Mouse (Mus musculus): Measurements from ENCODE around the gene Fibin. TPM values are rescaled to one million over a fixed set of nuclear protein-coding genes. Genes with fewer than 3 reads are reported as not detected.

Fibin gene
- polyA plus RNA-seq, 1 experiment from 2014 or later: 1.4 TPM

Other genes with a start within 250 kb of the Fibin start
- gene Bbox1, start 48.6 kb downstream of the Fibin start, polyA plus RNA-seq (2016; fragmentation: Nextera tagmentation; extraction: Ambion mirVana): 1.2 and 1.9 TPM in 2 replicates
- gene Slc5a12, start 234.1 kb upstream of the Fibin start, polyA plus RNA-seq (2016; fragmentation: Nextera tagmentation; extraction: Ambion mirVana): not detected in 2 replicates

Measured in liver, embryonic 12.5 days (tissue).